In the genomic region with DNA sequence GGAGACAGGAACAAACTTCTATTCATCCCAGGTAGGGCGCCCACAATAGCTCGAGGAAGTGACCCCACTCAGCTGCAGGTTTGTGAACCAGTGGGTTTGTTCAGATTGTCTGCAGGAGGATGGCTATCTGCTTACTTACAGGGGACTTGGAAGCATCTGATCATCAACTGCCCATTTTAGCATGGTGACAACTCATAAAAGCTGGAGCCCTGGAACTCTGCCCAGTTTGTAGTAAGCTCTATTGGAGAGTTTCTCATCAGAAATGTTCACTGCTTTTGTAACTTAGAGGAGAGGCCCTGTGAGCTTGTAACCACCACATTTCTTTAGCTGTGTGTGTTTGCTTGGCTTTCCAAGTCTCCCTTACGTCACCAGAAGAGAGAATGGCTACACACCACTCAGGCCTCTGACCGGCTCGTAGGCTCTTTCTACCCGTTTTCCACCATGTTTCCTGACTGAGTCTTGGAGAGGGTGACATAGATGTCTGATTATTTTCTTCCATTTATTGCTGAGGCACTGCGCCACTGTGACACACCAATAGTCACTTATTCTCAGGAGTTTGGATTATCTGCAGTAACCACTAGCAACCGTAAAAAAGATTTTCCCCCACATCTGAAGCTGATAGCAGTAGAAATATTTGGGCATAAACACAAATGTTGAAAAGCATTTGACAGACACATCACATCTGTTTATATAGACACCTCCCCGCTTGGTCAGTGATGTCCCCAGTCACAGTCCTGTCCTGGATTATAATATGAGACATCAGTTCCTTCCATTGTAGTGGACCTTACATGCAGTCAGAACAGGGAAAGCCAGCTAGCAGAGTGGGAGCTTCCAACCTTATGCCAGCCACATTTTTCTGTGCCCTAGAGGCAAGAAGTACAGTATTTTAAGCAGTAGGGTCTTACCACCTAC, we compare ENCODE assay signal across 15 mouse cellular contexts. TPM values are rescaled to one million over a fixed set of nuclear protein-coding genes. Genes with fewer than 3 reads are reported as not detected.
A peak's percentile ranks its signal among the peaks of the same experiment; 100 is the strongest.
DNase-seq lines count a peak whose midpoint lies in the region; ATAC-seq and TF ChIP-seq lines count a peak whose summit lies in the region.
"Had no signal": no experiment of that assay in that cellular context is flagged by ENCODE, and none has a peak within 500 bp of the region (broad histone marks: within the 10 kb centered on the region; RNA-seq: fewer than 3 reads in every experiment).

No protein-coding gene starts in this region.

- H3K4me3 ChIP-seq in embryonic facial prominence, embryonic 14.5 days (ENCODE audit: low read depth, low read length) = no peak overlapping the region
- no peak overlapping the region for H3K4me3 ChIP-seq in embryonic facial prominence, embryonic 10.5 days
- no peak overlapping the region for H3K4me3 ChIP-seq in limb, embryonic 10.5 days
- H3K4me3 ChIP-seq in gastrocnemius, adult 2 months = no peak overlapping the region
- H3K4me3 ChIP-seq: limb, embryonic 12.5 days had no signal

- peaks cover 31% of the 10 kb centered on the region for H3K36me3 ChIP-seq in embryonic facial prominence, embryonic 14.5 days (ENCODE audit: control insufficient read depth, insufficient read depth, low read length)
- H3K36me3 ChIP-seq in embryonic facial prominence, embryonic 10.5 days (replicated peaks) = peaks cover 49% of the 10 kb centered on the region
- H3K36me3 ChIP-seq in limb, embryonic 10.5 days = peaks cover 53% of the 10 kb centered on the region

- TF ChIP-seq CTCF in gastrocnemius, adult 2 months (IDR thresholded peaks at IDR 0.05) = no peak

- DNase-seq in embryonic facial prominence, embryonic 14.5 days (ENCODE audit: low spot score) = peak; percentile 10
- DNase-seq in embryonic facial prominence, embryonic 10.5 days (ENCODE audit: low spot score) = no peak
- peak; percentile 45 to 49 for DNase-seq in left cerebral cortex, adult 18-20 months (ENCODE audit: low spot score in 2 of 2)
- DNase-seq in left cerebral cortex, postnatal 4 days = no peak
- DNase-seq in adrenal gland, postnatal 14 days = peak; percentile 47
- DNase-seq in lung, postnatal 36 days = peak; percentile 29
- DNase-seq in limb, embryonic 10.5 days (ENCODE audit: low spot score) = no peak
- DNase-seq in gastrocnemius, adult 2 months = no peak
- DNase-seq: cerebellum, adult 18-20 months; gastrocnemius, postnatal 25 days; spleen, adult 18-20 months; thymus, adult 18-20 months had no signal

- no peak overlapping the region for H3K9ac ChIP-seq in embryonic facial prominence, embryonic 14.5 days (ENCODE audit: low read depth, low read length)
- H3K9ac ChIP-seq: limb, embryonic 12.5 days had no signal

- H3K4me2 ChIP-seq in embryonic facial prominence, embryonic 14.5 days (ENCODE audit: low read depth, low read length) = no peak overlapping the region
- H3K4me2 ChIP-seq: limb, embryonic 12.5 days had no signal

- intact Hi-C loops in left cerebral cortex, postnatal 4 days (cut with DNase I) = no loop called here
- intact Hi-C loops in gastrocnemius, adult 2 months (cut with DNase I) = no loop called here

- 92% methylated on average over 9 of the region's 9 CpGs for WGBS in embryonic facial prominence, embryonic 14.5 days
- 91% methylated on average over 9 of the region's 9 CpGs for WGBS in embryonic facial prominence, embryonic 10.5 days
- WGBS in limb, embryonic 10.5 days = 93% methylated on average over 9 of the region's 9 CpGs

- H3K9me3 ChIP-seq in embryonic facial prominence, embryonic 14.5 days (ENCODE audit: control insufficient read depth, low read length) = no peaks in the 10 kb centered on the region
- H3K9me3 ChIP-seq in embryonic facial prominence, embryonic 10.5 days = no peaks in the 10 kb centered on the region
- H3K9me3 ChIP-seq in limb, embryonic 10.5 days (replicated peaks) = no peaks in the 10 kb centered on the region
- H3K9me3 ChIP-seq: G1E; limb, embryonic 12.5 days had no signal

- H3K27me3 ChIP-seq in embryonic facial prominence, embryonic 14.5 days (replicated peaks; ENCODE audit: control insufficient read depth, insufficient read depth, low read length) = no peaks in the 10 kb centered on the region
- H3K27me3 ChIP-seq in embryonic facial prominence, embryonic 10.5 days (replicated peaks; ENCODE audit: low read depth, poor library complexity, severe bottlenecking) = no peaks in the 10 kb centered on the region
- no peaks in the 10 kb centered on the region for H3K27me3 ChIP-seq in limb, embryonic 10.5 days (ENCODE audit: low read depth, poor library complexity, severe bottlenecking)
- H3K27me3 ChIP-seq: limb, embryonic 12.5 days had no signal

- H3K4me1 ChIP-seq in embryonic facial prominence, embryonic 14.5 days (ENCODE audit: control insufficient read depth, insufficient read depth, low read length) = no peaks in the 10 kb centered on the region
- no peaks in the 10 kb centered on the region for H3K4me1 ChIP-seq in embryonic facial prominence, embryonic 10.5 days
- no peaks in the 10 kb centered on the region for H3K4me1 ChIP-seq in limb, embryonic 10.5 days
- H3K4me1 ChIP-seq: limb, embryonic 12.5 days had no signal

- ATAC-seq in embryonic facial prominence, embryonic 14.5 days (ENCODE audit: low read depth) = no peak
- ATAC-seq: activated CD4-positive, CD25-positive, alpha-beta regulatory T cell, adult 4 months had no signal

- H3K27ac ChIP-seq in embryonic facial prominence, embryonic 14.5 days (replicated peaks; ENCODE audit: low read depth, low read length) = no peak overlapping the region
- H3K27ac ChIP-seq in embryonic facial prominence, embryonic 10.5 days (replicated peaks) = no peak overlapping the region
- H3K27ac ChIP-seq in limb, embryonic 10.5 days = no peak overlapping the region
- H3K27ac ChIP-seq in gastrocnemius, adult 2 months = no peak overlapping the region
- H3K27ac ChIP-seq: limb, embryonic 12.5 days had no signal

RNA-seq across cellular contexts. Expression of gene Nfrkb, which starts 22.0 kb away (rescaled TPM):
- 18.3 and 22.6 TPM in 2 replicates for polyA plus RNA-seq in embryonic facial prominence, embryonic 14.5 days (2014; fragmentation: Nextera tagmentation; extraction: Ambion mirVana)
- polyA plus RNA-seq in embryonic facial prominence, embryonic 10.5 days (2016; fragmentation: Nextera tagmentation; extraction: Ambion mirVana) = 20.2 and 22.0 TPM in 2 replicates
- 10 to 100 TPM; 24.5 to 25.1 TPM for total RNA-seq in left cerebral cortex, adult 18-20 months (2021)
- 10 to 100 TPM; 42.1 to 42.6 TPM for total RNA-seq in left cerebral cortex, postnatal 4 days (2021)
- total RNA-seq in adrenal gland, postnatal 14 days (2021) = 23.7 and 27.6 TPM in 2 replicates
- polyA plus RNA-seq in limb, embryonic 10.5 days (2016; fragmentation: Nextera tagmentation; extraction: Ambion mirVana) = 17.6 and 23.1 TPM in 2 replicates
- 10 to 100 TPM; 10.4 to 11.2 TPM for total RNA-seq in gastrocnemius, adult 2 months (2021)

Comparison
In these comparisons a context has a peak if more than half of its experiments do, and no peak if none do; other contexts are left out.
1. DNase-seq: peak in embryonic facial prominence, embryonic 14.5 days (single experiment), left cerebral cortex, adult 18-20 months (2 of 2), adrenal gland, postnatal 14 days (single experiment) and lung, postnatal 36 days (single experiment); none in embryonic facial prominence, embryonic 10.5 days (single experiment), left cerebral cortex, postnatal 4 days (single experiment), limb, embryonic 10.5 days (single experiment) and gastrocnemius, adult 2 months (single experiment).